Comparison of ENCODE assay signal across 11 mouse cellular contexts in the genomic region with DNA sequence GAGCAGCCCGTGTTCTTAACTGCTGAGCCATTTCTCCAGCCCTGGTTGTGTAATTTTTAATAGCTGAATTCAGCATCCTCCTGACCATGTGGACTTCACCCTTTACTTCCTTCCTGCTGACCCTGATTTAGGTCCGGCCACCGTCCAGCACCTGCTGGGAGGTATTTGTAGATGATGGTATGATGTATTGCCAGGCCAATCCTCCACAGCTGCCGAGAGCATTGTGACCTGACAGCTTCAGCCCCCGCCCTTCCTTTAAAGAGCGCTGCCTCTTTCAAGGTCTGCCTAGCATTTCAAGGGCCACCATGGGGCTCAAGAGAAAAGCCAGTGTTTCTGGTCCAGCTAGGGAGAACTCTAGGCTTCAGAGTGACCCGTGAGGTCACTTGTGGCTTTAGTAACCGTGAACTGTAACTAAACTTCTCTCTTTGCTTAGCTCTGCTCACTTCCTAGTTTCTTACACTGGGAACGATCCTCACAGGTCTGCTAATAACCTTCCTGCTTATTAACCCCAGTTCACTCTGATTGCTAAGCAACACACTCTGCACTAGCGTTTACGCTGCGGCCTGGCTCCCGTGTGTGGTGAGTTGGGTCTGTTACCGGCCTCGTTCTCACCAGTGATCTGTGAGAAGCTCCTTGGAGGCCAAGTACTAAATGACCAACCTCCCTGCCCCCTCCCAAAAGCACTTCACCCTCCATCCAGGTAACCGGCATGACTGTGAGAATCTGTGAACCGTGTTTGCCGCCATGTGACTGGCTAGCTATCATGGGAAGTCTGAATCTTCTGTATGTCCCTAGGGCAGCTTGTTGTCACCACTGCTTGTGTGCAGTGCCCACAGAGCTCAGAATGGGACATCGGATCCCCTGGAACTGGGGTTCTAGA.
A peak's percentile ranks its signal among the peaks of the same experiment; 100 is the strongest.
DNase-seq lines count a peak whose midpoint lies in the region; ATAC-seq lines count a peak whose summit lies in the region.
"Had no signal": no experiment of that assay in that cellular context is flagged by ENCODE, and none has a peak within 500 bp of the region (broad histone marks: within the 10 kb centered on the region; RNA-seq: fewer than 3 reads in every experiment).

No protein-coding gene starts in this region.

- peaks cover 18% of the 10 kb centered on the region for H3K4me1 ChIP-seq in hindbrain, embryonic 10.5 days (replicated peaks)
- H3K4me1 ChIP-seq in hindbrain, embryonic 11.5 days (replicated peaks; ENCODE audit: control insufficient read depth, insufficient read depth, low read length), result 0 out of 2 replicates have a peak, but pooled peaks cover 2% of the 10 kb centered on the region
- peaks cover 10% of the 10 kb centered on the region for H3K4me1 ChIP-seq in neural tube, embryonic 15.5 days

- H3K36me3 ChIP-seq in hindbrain, embryonic 10.5 days, result no peaks in the 10 kb centered on the region
- no peaks in the 10 kb centered on the region for H3K36me3 ChIP-seq in hindbrain, embryonic 11.5 days (ENCODE audit: control insufficient read depth, insufficient read depth, low read length)
- no peaks in the 10 kb centered on the region for H3K36me3 ChIP-seq in neural tube, embryonic 15.5 days

- H3K27me3 ChIP-seq in hindbrain, embryonic 10.5 days (ENCODE audit: insufficient read depth, poor library complexity, severe bottlenecking), result no peaks in the 10 kb centered on the region
- no peaks in the 10 kb centered on the region for H3K27me3 ChIP-seq in hindbrain, embryonic 11.5 days (ENCODE audit: control insufficient read depth, insufficient read depth, low read length)
- H3K27me3 ChIP-seq in neural tube, embryonic 15.5 days (replicated peaks), result no peaks in the 10 kb centered on the region

- H3K4me2 ChIP-seq in hindbrain, embryonic 11.5 days (replicated peaks; ENCODE audit: low read depth, low read length), result no peak overlapping the region
- H3K4me2 ChIP-seq in neural tube, embryonic 15.5 days, result no peak overlapping the region

- no peak for ATAC-seq in hindbrain, embryonic 11.5 days (ENCODE audit: low FRiP score)
- 0 out of 2 replicates have a peak, but pooled peaks have one; percentile 35 for ATAC-seq in neural tube, embryonic 15.5 days (ENCODE audit: low FRiP score)
- ATAC-seq in frontal cortex, adult (ENCODE audit: low TSS enrichment), result no peak
- ATAC-seq: activated CD4-positive, CD25-positive, alpha-beta regulatory T cell, adult 4 months had no signal

- DNase-seq in hindbrain, embryonic 10.5 days (ENCODE audit: low spot score), result peak; percentile 25
- DNase-seq in hindbrain, embryonic 11.5 days (ENCODE audit: low spot score), result no peak
- DNase-seq in neural tube, embryonic 10.5 days (ENCODE audit: extremely low spot score, low spot score), result no peak
- DNase-seq in kidney, adult 9 months, result peak; percentile 93
- peak; percentile 20 for DNase-seq in retina, postnatal 1 day
- no peak for DNase-seq in thymus, postnatal 14 days
- DNase-seq: cerebellum, adult 8-10 months had no signal

- H3K27ac ChIP-seq in hindbrain, embryonic 10.5 days, result no peak overlapping the region
- no peak overlapping the region for H3K27ac ChIP-seq in hindbrain, embryonic 11.5 days (ENCODE audit: low read depth, low read length)
- no peak overlapping the region for H3K27ac ChIP-seq in neural tube, embryonic 15.5 days (replicated peaks)

- 52% methylated on average over 19 of the region's 19 CpGs for WGBS in hindbrain, embryonic 10.5 days
- 47% methylated on average over 19 of the region's 19 CpGs for WGBS in hindbrain, embryonic 11.5 days
- WGBS in neural tube, embryonic 15.5 days, result 38% methylated on average over 19 of the region's 19 CpGs

- H3K9ac ChIP-seq in hindbrain, embryonic 11.5 days (ENCODE audit: low read depth, low read length), result no peak overlapping the region
- no peak overlapping the region for H3K9ac ChIP-seq in neural tube, embryonic 15.5 days (replicated peaks)

- no peaks in the 10 kb centered on the region for H3K9me3 ChIP-seq in hindbrain, embryonic 10.5 days
- H3K9me3 ChIP-seq in hindbrain, embryonic 11.5 days (ENCODE audit: control insufficient read depth, low read length), result no peaks in the 10 kb centered on the region
- no peaks in the 10 kb centered on the region for H3K9me3 ChIP-seq in neural tube, embryonic 15.5 days (replicated peaks)

- no peak overlapping the region for H3K4me3 ChIP-seq in hindbrain, embryonic 10.5 days
- no peak overlapping the region for H3K4me3 ChIP-seq in hindbrain, embryonic 11.5 days (ENCODE audit: low read depth, low read length)
- no peak overlapping the region for H3K4me3 ChIP-seq in neural tube, embryonic 15.5 days (replicated peaks)
- H3K4me3 ChIP-seq: erythroblast, embryonic 14.5 days had no signal

Comparison
In these comparisons a context has a peak if more than half of its experiments do, and no peak if none do; other contexts are left out.
1. DNase-seq: peak in hindbrain, embryonic 10.5 days (single experiment), kidney, adult 9 months (single experiment) and retina, postnatal 1 day (single experiment); none in hindbrain, embryonic 11.5 days (single experiment), neural tube, embryonic 10.5 days (single experiment) and thymus, postnatal 14 days (single experiment).